Mouse (Mus musculus): ENCODE results near the gene Cenpm. TPM values are rescaled to one million over a fixed set of nuclear protein-coding genes. Genes with fewer than 3 reads are reported as not detected.

The Cenpm gene
- total and polyA plus RNA-seq, 2 experiments from 2014 or later = 15.0 to 23.0 TPM

DNA sequence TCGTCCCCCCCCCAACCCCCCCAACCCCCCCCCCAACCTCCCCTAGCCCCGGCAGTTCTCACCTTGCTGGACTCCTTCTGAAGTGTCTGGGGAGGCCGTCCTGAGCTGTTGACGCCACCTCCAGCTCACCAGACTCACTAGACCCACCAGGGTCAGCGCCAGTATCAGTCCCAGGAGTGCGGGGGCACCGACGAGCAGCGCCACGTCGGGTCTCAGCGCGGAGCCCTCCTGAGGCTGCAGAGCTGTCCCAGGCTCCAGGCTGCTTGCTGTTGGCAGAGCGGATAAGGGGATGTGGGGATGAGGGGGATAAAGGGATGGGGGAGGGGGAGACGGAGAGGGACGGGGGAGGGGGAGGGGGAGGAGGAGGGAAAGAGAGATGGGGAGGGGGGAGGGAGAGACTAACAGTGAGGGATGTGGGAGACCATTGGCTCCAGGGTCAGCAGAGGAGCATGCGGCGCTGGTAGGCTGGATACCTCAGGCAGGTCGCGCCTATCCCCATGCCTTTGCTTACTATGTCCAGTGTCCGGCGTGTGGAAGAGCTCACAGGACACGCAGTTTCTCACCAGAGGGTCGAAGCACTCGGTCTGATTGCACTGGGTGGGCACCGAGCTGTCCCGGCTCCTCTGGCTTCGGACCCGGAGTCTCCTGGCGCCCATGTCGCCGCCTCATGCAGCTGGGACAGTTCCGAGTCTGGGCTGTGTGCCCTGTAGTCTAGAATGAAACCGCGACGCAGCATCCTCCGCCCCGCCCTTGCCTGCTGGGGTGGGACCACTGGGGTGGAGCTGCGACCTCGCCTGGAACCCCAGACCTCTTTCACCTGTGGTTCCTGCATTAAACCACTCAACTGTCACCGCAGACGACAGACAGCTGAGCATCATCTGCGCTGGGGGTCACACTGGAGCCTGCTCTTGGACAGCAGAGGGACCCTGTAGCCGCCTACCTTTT, 20.6 kb downstream of the Cenpm start, which contains the start of gene Tnfrsf13c:
TSS of gene Tnfrsf13c (minus strand) at position 713 of the 945 bp plus-strand sequence.
- H3K4me3 ChIP-seq (ENCODE audit: low read length) = peak within 1 kb of the TSS; percentile 30
- H3K27me3 ChIP-seq (ENCODE audit: insufficient read depth, low read length) = no peaks in the 10 kb centered on the region
- peak; percentile 56 for DNase-seq (ENCODE audit: low spot score)
- H3K9ac ChIP-seq (replicated peaks; ENCODE audit: low read length) = no peak within 1 kb of the TSS; the same call in 1 of the 2 replicates
- 2% methylated on average over 43 of the region's 44 CpGs for WGBS
- H3K27ac ChIP-seq = no peak within 1 kb of the TSS
- ATAC-seq = peak; percentile 75
- H3K4me1 ChIP-seq (ENCODE audit: insufficient read depth, low read length) = 0 out of 2 replicates have a peak, but pooled peaks cover 11% of the 10 kb centered on the region
- no peaks in the 10 kb centered on the region for H3K36me3 ChIP-seq (ENCODE audit: insufficient read depth, low read length)
- H3K4me2 ChIP-seq (ENCODE audit: low read depth, low read length) = peak within 1 kb of the TSS; percentile 60
- no peak for TF ChIP-seq CTCF (IDR thresholded peaks at IDR 0.05; ENCODE audit: low read depth)
- no peaks in the 10 kb centered on the region for H3K9me3 ChIP-seq (ENCODE audit: low read length)

DNA sequence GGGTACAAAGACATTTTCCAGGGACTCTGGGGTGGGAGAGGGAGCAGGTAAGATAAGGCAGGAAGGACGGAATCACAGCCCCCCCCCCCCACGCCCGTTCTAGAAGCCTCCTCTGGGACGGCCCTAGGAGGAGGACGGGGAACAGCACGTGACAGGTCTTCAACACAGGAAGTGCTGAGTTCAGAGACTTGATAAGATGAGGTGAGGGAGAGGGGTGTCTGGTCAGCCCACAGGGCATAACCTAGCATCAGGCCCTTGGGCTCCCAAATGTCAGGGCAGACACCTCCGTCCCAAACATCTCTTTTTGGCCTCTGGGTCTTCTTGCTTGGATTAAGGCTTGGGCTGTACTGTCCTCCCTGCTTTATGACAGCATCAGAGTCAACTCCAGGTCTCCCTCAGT, 21.3 kb downstream of the Cenpm start:
- WGBS = 56% methylated on average over 7 of the region's 7 CpGs
- H3K9ac ChIP-seq (replicated peaks; ENCODE audit: low read length) = no peak overlapping the region
- no peak overlapping the region; the same call in 1 of the 2 replicates for H3K4me2 ChIP-seq (ENCODE audit: low read depth, low read length)
- no peaks in the 10 kb centered on the region for H3K27me3 ChIP-seq (ENCODE audit: insufficient read depth, low read length)
- H3K4me1 ChIP-seq (ENCODE audit: insufficient read depth, low read length) = 0 out of 2 replicates have a peak, but pooled peaks cover 11% of the 10 kb centered on the region
- ATAC-seq = no peak
- H3K9me3 ChIP-seq (ENCODE audit: low read length) = no peaks in the 10 kb centered on the region
- no peak overlapping the region for H3K4me3 ChIP-seq (ENCODE audit: low read length)
- no peak overlapping the region for H3K27ac ChIP-seq
- DNase-seq (ENCODE audit: low spot score) = no peak
- no peak for TF ChIP-seq CTCF (IDR thresholded peaks at IDR 0.05; ENCODE audit: low read depth)
- H3K36me3 ChIP-seq (ENCODE audit: insufficient read depth, low read length) = no peaks in the 10 kb centered on the region

DNA sequence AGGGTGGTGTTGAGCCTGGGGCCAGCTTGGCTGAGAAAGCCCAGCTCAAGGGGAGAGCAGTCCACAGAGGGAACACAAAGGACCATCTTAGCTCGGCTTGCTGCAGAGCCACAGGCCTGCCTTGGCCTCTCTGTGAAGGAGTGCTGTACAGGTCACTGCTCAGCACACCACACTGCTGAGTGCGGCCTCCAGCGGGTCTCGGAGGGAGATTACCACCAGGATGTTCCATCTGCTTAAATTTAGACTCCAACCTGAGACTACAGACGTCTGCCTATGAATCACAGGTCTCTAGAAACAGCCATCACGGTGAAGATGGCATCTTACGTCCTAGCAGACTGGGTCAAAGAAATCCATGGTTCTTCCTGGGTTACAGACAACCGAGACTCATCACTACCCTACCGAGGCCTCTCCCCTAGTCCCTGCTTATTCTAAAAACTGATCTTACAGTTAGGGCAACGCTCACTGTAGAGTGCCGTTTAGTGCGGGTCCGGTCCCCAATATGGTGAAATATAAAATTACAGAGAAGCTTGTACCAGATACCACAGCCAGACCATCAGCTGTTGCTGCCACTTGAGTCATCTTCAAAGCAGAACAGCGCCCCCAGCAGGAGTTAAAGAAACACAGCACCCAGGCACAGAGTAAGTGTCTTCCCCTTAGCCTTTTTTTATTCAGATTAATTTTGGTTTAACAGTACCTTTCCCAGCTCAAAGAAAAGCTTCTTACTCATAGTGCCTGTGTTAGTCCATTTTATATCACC, 23.3 kb downstream of the Cenpm start:
- no peak overlapping the region for H3K9ac ChIP-seq (replicated peaks; ENCODE audit: low read length)
- H3K27ac ChIP-seq = no peak overlapping the region
- H3K9me3 ChIP-seq (ENCODE audit: low read length) = no peaks in the 10 kb centered on the region
- H3K4me3 ChIP-seq (ENCODE audit: low read length) = no peak overlapping the region
- H3K36me3 ChIP-seq (ENCODE audit: insufficient read depth, low read length) = no peaks in the 10 kb centered on the region
- DNase-seq (ENCODE audit: low spot score) (no peak), ATAC-seq (no peak)
- H3K4me2 ChIP-seq (ENCODE audit: low read depth, low read length) = no peak overlapping the region
- 64% methylated on average over 14 of the region's 14 CpGs for WGBS
- H3K27me3 ChIP-seq (ENCODE audit: insufficient read depth, low read length) = 0 out of 2 replicates have a peak, but pooled peaks cover 3% of the 10 kb centered on the region
- peaks cover 14% of the 10 kb centered on the region; the same call in 1 of the 2 replicates for H3K4me1 ChIP-seq (ENCODE audit: insufficient read depth, low read length)
- TF ChIP-seq CTCF (IDR thresholded peaks at IDR 0.05; ENCODE audit: low read depth) = peak; percentile 27; the same call in 1 of the 2 replicates

- H3K4me1 ChIP-seq (ENCODE audit: insufficient read depth, low read length) = peaks cover 16% of the 10 kb centered on the region; the same call in 1 of the 2 replicates
- H3K4me3 ChIP-seq (ENCODE audit: low read length) = no peak overlapping the region
- H3K4me2 ChIP-seq (ENCODE audit: low read depth, low read length) = no peak overlapping the region
- no peak for TF ChIP-seq CTCF (IDR thresholded peaks at IDR 0.05; ENCODE audit: low read depth)
- ATAC-seq (no peak), DNase-seq (ENCODE audit: low spot score) (no peak)
- 50% methylated on average over 11 of the region's 12 CpGs for WGBS
- no peaks in the 10 kb centered on the region for H3K36me3 ChIP-seq (ENCODE audit: insufficient read depth, low read length)
- H3K9ac ChIP-seq (replicated peaks; ENCODE audit: low read length) = no peak overlapping the region
- H3K27me3 ChIP-seq (ENCODE audit: insufficient read depth, low read length) = peaks cover 5% of the 10 kb centered on the region; the same call in 1 of the 2 replicates
- no peak overlapping the region for H3K27ac ChIP-seq
- no peaks in the 10 kb centered on the region for H3K9me3 ChIP-seq (ENCODE audit: low read length)
Observed at GRCm38 (mm10) chr15:82220003-82220675, 24.4 kb downstream of the Cenpm start.

DNA sequence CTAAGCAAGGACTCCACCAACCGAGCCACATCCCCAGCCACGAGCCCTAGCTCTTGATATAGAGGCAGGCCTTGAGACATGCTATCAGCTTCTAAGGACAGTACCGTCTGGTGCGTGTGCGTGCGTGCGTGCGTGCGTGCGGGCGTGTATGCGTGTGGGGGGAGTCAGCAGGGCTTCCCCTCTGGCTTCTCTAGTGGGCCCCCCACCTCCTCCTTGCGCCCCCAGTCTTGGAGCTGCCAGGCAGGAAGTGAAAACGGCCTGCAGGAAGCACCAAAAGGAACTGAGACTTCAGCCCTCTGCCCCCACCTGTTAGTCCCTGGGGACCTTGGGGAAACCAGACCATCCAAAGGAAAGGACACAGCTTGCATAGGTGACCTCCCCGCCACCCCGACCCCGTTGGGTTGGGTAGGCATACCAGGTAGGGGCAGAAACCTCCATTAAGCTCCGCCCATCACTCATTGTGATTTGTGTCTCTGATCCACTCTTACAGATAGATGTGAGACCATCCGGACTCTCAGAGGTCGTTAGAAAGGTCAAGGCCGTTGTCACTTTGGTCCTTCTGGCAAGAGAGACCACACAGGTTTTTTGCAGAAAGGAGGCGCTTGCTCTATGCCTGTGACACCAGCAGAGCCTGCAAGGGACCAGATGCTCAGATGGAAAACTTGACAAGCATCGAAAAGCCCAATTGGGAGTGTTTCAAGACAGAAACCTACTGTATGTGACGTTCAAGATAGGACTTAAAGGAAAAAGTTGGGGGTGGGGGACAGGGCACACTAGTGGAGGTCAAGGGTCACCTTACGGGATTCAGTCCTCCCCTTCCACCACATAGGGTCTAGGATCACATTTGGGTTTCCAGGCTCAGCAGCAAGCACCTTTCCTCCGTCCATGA, 25.5 kb downstream of the Cenpm start:
- H3K9me3 ChIP-seq (ENCODE audit: low read length) = no peaks in the 10 kb centered on the region
- 78% methylated on average over 26 of the region's 26 CpGs for WGBS
- peaks cover 11% of the 10 kb centered on the region; the same call in 1 of the 2 replicates for H3K27me3 ChIP-seq (ENCODE audit: insufficient read depth, low read length)
- peaks cover 10% of the 10 kb centered on the region; the same call in 1 of the 2 replicates for H3K4me1 ChIP-seq (ENCODE audit: insufficient read depth, low read length)
- H3K9ac ChIP-seq (replicated peaks; ENCODE audit: low read length) = no peak overlapping the region
- H3K4me2 ChIP-seq (ENCODE audit: low read depth, low read length) = no peak overlapping the region
- no peak overlapping the region for H3K4me3 ChIP-seq (ENCODE audit: low read length)
- no peak overlapping the region for H3K27ac ChIP-seq
- DNase-seq (ENCODE audit: low spot score) (no peak), ATAC-seq (no peak)
- no peak for TF ChIP-seq CTCF (IDR thresholded peaks at IDR 0.05; ENCODE audit: low read depth)
- no peaks in the 10 kb centered on the region for H3K36me3 ChIP-seq (ENCODE audit: insufficient read depth, low read length)
